Mouse (Mus musculus): Measurements from ENCODE around the gene Fam20a. TPM values are rescaled to one million over a fixed set of nuclear protein-coding genes. Genes with fewer than 3 reads are reported as not detected.

The Fam20a gene
- polyA plus RNA-seq, 1 experiment from 2014 or later: 3.0 TPM

DNA sequence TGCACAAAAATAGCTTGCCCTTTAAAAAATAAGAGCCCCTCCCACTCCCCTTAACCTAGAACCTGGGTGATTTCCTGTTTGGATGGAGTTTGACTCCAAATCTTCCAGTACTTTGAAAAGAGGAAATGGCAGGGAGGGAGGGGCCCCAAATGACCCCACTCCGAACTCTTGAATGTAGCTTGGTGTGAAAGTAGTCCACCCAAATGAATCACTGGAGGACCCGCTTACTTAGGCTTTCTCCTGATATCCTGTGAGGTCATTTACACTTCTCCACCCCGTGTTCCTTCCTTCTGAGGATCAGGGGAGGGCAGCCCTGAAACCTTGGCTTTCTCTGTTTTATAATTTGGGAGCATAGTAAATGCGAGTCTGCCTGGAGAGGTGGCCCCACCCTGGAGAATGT is 632 bp upstream of the Fam20a start:
- H3K4me1 ChIP-seq (ENCODE audit: insufficient read depth): peaks cover 18% of the 10 kb centered on the region; the same call in 1 of the 2 replicates
- no peak for TF ChIP-seq CTCF (IDR thresholded peaks at IDR 0.05; ENCODE audit: low read depth)
- peak; percentile 21; the same call in 1 of the 2 replicates for ATAC-seq (ENCODE audit: insufficient read depth)
- H3K27ac ChIP-seq (ENCODE audit: low read depth): no peak overlapping the region
- no peaks in the 10 kb centered on the region for H3K36me3 ChIP-seq (ENCODE audit: insufficient read depth)
- H3K4me3 ChIP-seq (ENCODE audit: low read depth, low read length): no peak overlapping the region
- H3K9me3 ChIP-seq (ENCODE audit: low read depth, low read length): no peaks in the 10 kb centered on the region
- peak; percentile 57 for DNase-seq
- no peak overlapping the region for H3K9ac ChIP-seq
- no peaks in the 10 kb centered on the region; the same call in 1 of the 2 replicates for H3K27me3 ChIP-seq (ENCODE audit: insufficient read depth, low read length)
- 28% methylated on average over 4 of the region's 4 CpGs for WGBS
- H3K4me2 ChIP-seq: peak overlapping the region; percentile 97; the same call in 1 of the 2 replicates

DNA sequence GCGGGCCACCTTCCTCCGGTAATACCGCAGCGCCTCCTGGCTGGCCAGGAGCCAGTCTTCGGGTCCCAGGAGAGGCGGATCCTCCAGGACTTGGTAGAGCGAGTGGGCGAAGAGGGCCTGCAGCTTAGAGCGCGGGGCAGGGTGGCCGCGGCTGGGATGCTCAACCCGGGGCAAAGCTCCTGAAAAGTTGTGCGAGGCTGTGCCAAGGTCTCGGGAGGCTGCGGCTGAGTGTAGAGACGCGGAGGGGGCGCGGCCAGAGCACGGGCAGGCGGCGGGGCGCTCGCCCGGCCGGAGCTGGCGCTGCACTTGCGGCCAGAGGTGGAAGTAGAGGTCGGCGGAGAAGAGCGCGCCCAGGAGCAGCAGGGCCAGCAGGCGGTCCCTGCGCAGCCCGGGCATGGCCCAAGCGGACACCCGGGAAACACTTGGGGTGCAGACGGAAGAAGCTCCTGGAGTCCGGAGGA is 729 bp downstream of the Fam20a start:
- Histone ChIP-seq H3K27me3 (ENCODE audit: insufficient read depth, low read length) (no peaks in the 10 kb centered on the region; the same call in 1 of the 2 replicates), H3K4me1 (ENCODE audit: insufficient read depth) (peaks cover 23% of the 10 kb centered on the region), H3K36me3 (ENCODE audit: insufficient read depth) (no peaks in the 10 kb centered on the region), H3K4me3 (ENCODE audit: low read depth, low read length) (peak overlapping the region; percentile 51), H3K9ac (peak overlapping the region; percentile 49), H3K4me2 (peak overlapping the region; percentile 97), H3K9me3 (ENCODE audit: low read depth, low read length) (no peaks in the 10 kb centered on the region), H3K27ac (ENCODE audit: low read depth) (peak overlapping the region; percentile 58; the same call in 1 of the 2 replicates)
- ATAC-seq (ENCODE audit: insufficient read depth): peak; percentile 74
- peak; percentile 57 for DNase-seq
- no peak for TF ChIP-seq CTCF (IDR thresholded peaks at IDR 0.05; ENCODE audit: low read depth)
- under 1% methylated on average over 40 of the region's 40 CpGs for WGBS

DNA sequence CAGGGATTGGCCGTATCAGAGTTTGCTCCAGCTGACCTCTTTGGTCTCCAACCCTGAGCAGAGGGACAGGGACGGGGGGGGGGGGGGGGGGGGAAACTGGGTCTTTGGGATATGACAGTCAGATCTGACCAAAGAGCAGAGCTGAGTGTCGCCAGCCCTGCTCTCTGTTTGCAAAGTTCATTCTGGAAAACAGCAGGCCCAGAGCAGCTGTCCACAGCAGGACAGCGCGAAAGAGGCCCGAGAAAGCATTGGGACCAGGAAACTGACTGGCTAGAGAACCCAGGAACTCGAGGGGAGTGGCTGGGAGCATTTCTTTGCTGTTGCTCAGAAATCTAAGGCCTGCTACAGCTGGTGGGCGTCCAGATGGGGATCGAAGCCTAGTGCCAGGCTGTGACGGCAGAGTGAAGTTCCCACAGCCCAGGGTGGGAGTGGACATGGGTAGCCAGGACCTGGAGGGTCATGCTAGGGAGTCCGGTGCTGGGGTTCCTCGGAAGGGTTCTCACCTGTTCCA is 1.2 kb downstream of the Fam20a start:
- no peaks in the 10 kb centered on the region; the same call in 1 of the 2 replicates for H3K27me3 ChIP-seq (ENCODE audit: insufficient read depth, low read length)
- DNase-seq (peak; percentile 71), ATAC-seq (ENCODE audit: insufficient read depth) (peak; percentile 57)
- 11% methylated on average over 12 of the region's 12 CpGs for WGBS
- peak overlapping the region; percentile 49; the same call in 1 of the 2 replicates for H3K9ac ChIP-seq
- H3K4me3 ChIP-seq (ENCODE audit: low read depth, low read length): peak overlapping the region; percentile 51
- H3K27ac ChIP-seq (ENCODE audit: low read depth): peak overlapping the region; percentile 58
- peak overlapping the region; percentile 97 for H3K4me2 ChIP-seq
- H3K9me3 ChIP-seq (ENCODE audit: low read depth, low read length): no peaks in the 10 kb centered on the region
- H3K36me3 ChIP-seq (ENCODE audit: insufficient read depth): no peaks in the 10 kb centered on the region
- peaks cover 23% of the 10 kb centered on the region for H3K4me1 ChIP-seq (ENCODE audit: insufficient read depth)
- TF ChIP-seq CTCF (IDR thresholded peaks at IDR 0.05; ENCODE audit: low read depth): no peak

DNA sequence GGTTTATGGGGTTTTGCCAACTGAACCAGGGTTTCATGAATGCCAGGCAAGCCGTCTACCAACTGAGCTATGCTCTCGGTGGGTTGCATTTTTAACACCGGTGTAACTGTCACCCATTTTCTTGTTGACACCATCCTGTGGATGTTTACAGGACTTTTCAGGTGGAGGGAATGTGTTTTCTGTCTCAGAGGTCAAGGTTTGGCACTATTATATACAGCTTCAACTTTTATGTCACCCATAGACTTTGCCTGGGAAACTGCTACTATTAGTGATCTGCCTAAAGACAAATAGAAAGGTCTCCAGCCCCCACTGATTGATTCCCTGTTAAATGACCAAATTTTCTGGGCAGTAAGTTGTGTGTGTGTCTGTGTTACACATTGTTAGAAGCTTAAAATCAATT is 2.7 kb downstream of the Fam20a start:
- H3K9me3 ChIP-seq (ENCODE audit: low read depth, low read length): no peaks in the 10 kb centered on the region
- WGBS: 84% methylated on average over 3 of the region's 3 CpGs
- no peak overlapping the region for H3K9ac ChIP-seq
- no peak overlapping the region for H3K4me3 ChIP-seq (ENCODE audit: low read depth, low read length)
- H3K4me1 ChIP-seq (ENCODE audit: insufficient read depth): peaks cover 23% of the 10 kb centered on the region
- no peaks in the 10 kb centered on the region for H3K36me3 ChIP-seq (ENCODE audit: insufficient read depth)
- no peak overlapping the region for H3K27ac ChIP-seq (ENCODE audit: low read depth)
- no peak for TF ChIP-seq CTCF (IDR thresholded peaks at IDR 0.05; ENCODE audit: low read depth)
- ATAC-seq (ENCODE audit: insufficient read depth) (no peak), DNase-seq (no peak)
- H3K27me3 ChIP-seq (ENCODE audit: insufficient read depth, low read length): no peaks in the 10 kb centered on the region; the same call in 1 of the 2 replicates
- H3K4me2 ChIP-seq: peak overlapping the region; percentile 15; the same call in 1 of the 2 replicates

DNA sequence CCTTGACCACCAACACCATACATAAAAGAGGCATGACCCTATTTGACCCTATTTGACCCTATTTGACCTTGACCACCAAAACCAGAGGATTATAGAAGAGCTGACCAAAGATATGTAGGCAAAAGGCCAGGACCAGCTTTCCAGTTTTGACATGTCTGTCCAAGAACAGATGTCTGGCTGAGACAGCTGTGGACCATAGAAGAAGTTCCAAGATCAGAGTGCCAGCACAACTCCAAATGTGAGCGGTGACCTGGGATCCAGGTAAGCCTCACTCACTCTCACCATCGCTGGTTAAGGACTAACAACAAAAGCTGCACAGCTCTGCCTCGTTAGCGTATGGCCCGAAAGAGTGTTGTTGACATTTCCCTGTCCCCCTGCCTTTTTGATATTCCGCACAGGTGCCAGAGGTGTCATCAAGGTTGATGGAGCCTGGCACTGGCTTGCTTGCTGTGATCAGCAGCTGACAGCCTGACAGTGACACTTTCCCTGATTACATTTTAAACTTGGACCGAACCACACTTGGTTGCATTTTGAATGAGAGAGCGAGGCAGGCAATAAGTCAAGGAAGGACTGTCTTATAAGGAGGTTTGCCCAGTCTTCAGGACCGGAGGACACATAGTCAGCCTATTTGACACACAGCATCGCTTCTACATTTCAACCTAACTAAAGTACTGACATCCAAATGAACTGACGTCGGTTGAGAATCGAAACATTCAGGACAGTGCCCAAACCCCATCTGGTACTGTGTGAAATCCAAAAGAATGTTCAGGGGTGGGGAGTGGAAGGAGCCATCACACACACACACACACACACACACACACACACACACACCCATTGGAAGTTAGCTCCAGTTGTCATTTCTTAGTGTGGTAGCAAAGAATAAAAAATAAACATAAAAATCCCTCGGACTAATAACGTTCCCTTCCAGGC is 3.8 kb downstream of the Fam20a start:
- TF ChIP-seq CTCF (IDR thresholded peaks at IDR 0.05; ENCODE audit: low read depth): no peak
- no peak overlapping the region for H3K27ac ChIP-seq (ENCODE audit: low read depth)
- ATAC-seq (ENCODE audit: insufficient read depth): no peak
- 66% methylated on average over 15 of the region's 15 CpGs for WGBS
- no peak overlapping the region for H3K4me3 ChIP-seq (ENCODE audit: low read depth, low read length)
- H3K4me1 ChIP-seq (ENCODE audit: insufficient read depth): peaks cover 23% of the 10 kb centered on the region
- H3K27me3 ChIP-seq (ENCODE audit: insufficient read depth, low read length): no peaks in the 10 kb centered on the region; the same call in 1 of the 2 replicates
- H3K36me3 ChIP-seq (ENCODE audit: insufficient read depth): no peaks in the 10 kb centered on the region
- H3K9me3 ChIP-seq (ENCODE audit: low read depth, low read length): no peaks in the 10 kb centered on the region
- H3K4me2 ChIP-seq: no peak overlapping the region
- no peak overlapping the region for H3K9ac ChIP-seq
- DNase-seq: no peak

DNA sequence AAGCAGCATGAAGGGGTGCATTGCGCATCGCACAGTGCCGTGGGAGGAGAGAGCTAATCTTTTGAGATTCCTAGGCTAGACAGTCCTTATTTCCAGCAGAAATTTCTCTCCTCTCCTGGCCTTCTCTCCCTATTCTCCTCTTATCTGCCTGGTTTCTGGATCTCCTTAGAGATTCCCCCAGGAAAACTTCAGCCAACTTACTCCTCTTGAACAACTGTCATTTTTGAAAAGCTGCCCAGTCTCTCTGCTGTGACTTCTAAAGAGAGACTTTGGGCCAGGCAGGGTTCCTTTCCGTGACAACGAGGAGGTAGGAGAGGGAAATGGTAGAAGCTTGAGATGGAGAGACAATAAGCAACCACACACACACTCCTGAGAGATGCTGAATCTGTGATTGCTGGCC is 4.6 kb downstream of the Fam20a start:
- no peak for TF ChIP-seq CTCF (IDR thresholded peaks at IDR 0.05; ENCODE audit: low read depth)
- peak; percentile 43 for DNase-seq
- no peaks in the 10 kb centered on the region for H3K36me3 ChIP-seq (ENCODE audit: insufficient read depth)
- no peak for ATAC-seq (ENCODE audit: insufficient read depth)
- WGBS: 76% methylated on average over 5 of the region's 5 CpGs
- peaks cover 21% of the 10 kb centered on the region for H3K4me1 ChIP-seq (ENCODE audit: insufficient read depth)
- H3K27ac ChIP-seq (ENCODE audit: low read depth): no peak overlapping the region
- H3K4me3 ChIP-seq (ENCODE audit: low read depth, low read length): no peak overlapping the region
- no peak overlapping the region for H3K4me2 ChIP-seq
- no peaks in the 10 kb centered on the region for H3K9me3 ChIP-seq (ENCODE audit: low read depth, low read length)
- no peak overlapping the region for H3K9ac ChIP-seq
- no peaks in the 10 kb centered on the region; the same call in 1 of the 2 replicates for H3K27me3 ChIP-seq (ENCODE audit: insufficient read depth, low read length)

DNA sequence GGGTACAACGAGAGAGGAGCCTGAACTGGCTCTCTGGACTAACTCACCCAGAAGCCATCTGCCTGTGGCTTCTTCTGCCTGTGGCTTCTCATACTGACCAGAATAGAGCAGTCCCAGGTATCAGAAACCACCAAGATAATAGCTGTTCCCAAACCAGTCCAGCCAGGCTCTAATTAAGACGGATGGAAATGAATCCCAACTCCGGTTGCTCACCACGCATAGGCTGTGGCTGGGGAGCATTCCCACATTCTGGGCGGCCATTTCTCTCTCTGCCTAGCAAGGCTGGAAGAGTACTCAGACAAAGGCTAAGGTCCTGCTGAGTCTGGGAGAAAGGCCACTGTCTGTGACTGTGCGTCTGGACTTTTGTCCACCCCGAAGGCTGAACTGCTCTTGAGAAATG is 5.1 kb downstream of the Fam20a start:
- DNase-seq (no peak), ATAC-seq (ENCODE audit: insufficient read depth) (no peak)
- no peak for TF ChIP-seq CTCF (IDR thresholded peaks at IDR 0.05; ENCODE audit: low read depth)
- H3K9me3 ChIP-seq (ENCODE audit: low read depth, low read length): no peaks in the 10 kb centered on the region
- no peaks in the 10 kb centered on the region for H3K36me3 ChIP-seq (ENCODE audit: insufficient read depth)
- no peak overlapping the region for H3K4me3 ChIP-seq (ENCODE audit: low read depth, low read length)
- H3K9ac ChIP-seq: no peak overlapping the region
- H3K4me2 ChIP-seq: no peak overlapping the region
- H3K27ac ChIP-seq (ENCODE audit: low read depth): no peak overlapping the region
- 66% methylated on average over 7 of the region's 7 CpGs for WGBS
- H3K4me1 ChIP-seq (ENCODE audit: insufficient read depth): peaks cover 17% of the 10 kb centered on the region
- H3K27me3 ChIP-seq (ENCODE audit: insufficient read depth, low read length): no peaks in the 10 kb centered on the region; the same call in 1 of the 2 replicates
